Mouse (Mus musculus) frontal cortex, postnatal 25 days (tissue): ENCODE data around the gene Gsdma3.
"Not testable (repeated sequence)": the region's sequence is repeated elsewhere in the genome, so short reads cannot be mapped to it uniquely, and the experiment has no call there.

Source experiments
- DNase-seq, 2 experiments: peaks; one replicate each; pipeline ENCODE4 v3.0.0; 2022; ENCODE audit warnings: low spot score in 2 of 2

The Gsdma3 gene

DNA sequence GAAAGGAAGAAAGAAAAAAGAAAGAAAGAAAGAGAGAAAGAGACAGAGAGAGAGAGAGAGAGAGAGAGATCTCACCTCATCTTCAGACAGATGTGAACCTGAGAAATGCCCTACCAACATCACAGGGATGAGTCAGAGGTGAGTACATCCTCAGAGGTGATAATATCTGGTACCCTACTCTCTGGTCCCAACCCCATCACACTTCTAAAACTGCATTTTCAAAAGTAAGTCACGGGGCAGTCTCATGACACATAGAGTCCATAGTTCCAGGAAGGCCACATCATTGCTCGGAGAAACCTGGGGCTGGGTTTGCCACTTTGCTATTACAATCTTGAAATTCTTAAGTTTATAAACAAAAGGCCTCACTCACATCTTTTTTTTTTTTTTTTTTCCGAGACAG, 30.2 kb upstream of the Gsdma3 start:
- DNase-seq, result no peak

DNA sequence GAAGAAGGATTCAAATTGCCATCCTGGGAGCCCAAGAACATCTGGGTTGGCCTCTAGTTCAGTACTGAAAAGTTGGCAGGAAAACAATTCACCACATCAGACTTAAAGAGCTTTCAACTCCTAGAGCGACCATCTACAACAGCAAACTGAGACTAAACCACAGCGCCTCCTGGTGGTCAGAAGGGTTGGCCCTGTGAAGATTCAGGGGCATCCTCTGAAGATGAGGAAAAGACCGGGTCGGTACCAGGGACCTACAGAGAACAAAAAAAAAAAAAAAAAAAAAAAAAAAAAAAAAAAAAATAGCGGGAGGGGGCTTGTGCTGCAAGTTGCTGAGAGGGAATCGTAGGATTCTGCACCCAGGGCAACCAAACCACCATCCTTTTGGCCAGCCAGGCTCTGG, 28.8 kb upstream of the Gsdma3 start:
- DNase-seq, result no peak

DNA sequence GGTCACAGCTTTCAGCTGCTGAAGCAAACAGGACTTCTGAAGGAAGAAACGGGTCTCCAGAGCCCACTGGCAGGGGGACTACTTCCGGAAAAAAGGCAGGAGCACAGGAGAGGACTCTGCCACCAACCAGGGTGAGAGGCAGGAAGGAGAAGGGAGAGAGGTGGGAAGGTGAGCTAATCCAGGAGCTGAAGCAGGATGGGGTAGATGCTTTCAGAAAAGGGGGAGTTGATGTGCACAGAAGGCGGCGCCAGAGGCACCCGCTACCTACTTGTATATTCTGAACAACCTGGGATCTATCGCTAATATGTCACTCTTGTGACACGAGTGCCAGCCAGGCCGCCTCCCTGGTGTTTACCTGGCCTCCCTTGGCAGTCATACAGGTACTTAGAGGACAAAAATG, 28.2 kb upstream of the Gsdma3 start, which contains the start of gene Lrrc3c:
Gene Lrrc3c (plus strand): TSS at position 301 of the 400 bp plus-strand sequence.
- DNase-seq, result no peak

DNA sequence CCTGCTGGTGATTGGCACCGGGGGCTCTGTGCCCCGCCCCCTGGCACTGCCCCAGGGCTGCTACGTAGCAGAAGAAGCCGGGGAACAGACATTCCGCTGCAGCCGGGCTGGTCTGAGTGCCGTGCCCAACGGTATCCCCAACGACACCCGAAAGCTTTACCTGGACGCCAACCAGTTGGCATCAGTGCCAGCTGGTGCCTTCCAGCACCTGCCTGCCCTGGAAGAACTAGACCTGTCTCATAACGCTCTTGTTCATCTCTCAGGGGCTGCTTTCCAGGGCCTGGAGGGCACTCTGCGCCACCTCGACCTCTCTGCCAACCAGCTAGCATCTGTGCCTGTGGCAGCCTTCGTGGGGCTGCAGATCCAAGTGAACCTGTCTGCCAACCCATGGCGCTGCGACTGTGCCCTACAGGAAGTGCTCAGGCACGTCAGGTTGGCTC, 27.3 kb upstream of the Gsdma3 start:
- no peak for DNase-seq

GRCm38 (mm10) chr11:98599291-98599690, 26.9 kb upstream of the Gsdma3 start:
- no peak for DNase-seq

- no peak for DNase-seq
These were observed 24.0 kb upstream of the Gsdma3 start for GRCm38 (mm10) chr11:98602090-98602690.

DNA sequence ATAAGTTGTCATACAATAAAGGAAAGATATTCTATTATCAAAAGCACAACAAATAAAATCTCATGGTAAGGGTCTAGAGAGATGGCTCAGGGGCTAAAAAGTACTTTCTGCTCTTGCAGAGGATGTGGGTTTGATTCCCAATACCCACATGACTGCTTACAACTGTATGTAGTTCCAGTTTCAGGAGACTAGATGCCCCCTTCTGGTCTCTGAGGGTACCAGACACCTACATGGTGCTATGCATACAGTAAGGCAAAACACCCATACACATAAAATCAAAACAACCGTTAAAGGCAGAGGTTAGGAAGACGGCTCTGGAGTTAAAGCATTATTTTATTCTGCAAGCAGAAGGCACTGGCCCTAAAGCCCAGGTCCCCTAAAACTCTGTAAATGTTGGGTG, 22.2 kb upstream of the Gsdma3 start:
- DNase-seq, result no peak

- DNase-seq, result not testable (repeated sequence)
These were observed 21.2 kb upstream of the Gsdma3 start for GRCm38 (mm10) chr11:98604911-98605310.

DNA sequence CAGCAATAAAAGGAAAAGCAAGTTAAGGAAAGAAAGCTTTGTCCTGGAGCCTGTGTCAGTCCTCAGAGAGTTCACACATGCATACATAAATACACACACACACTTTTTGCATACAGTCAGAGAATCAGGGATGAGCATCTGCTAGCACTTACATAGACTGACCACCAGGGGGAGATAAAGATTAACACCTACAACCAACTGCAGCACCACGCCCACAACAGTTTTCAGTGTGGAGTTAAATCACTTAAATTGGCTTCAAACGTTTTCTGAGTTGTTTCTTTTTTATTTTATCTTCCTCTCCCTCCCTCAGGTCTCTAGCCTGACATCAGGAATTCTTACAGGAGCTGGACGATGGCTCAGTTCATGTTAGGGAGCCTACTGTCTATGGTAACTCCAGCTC, 19.4 kb upstream of the Gsdma3 start:
- DNase-seq, result no peak

DNA sequence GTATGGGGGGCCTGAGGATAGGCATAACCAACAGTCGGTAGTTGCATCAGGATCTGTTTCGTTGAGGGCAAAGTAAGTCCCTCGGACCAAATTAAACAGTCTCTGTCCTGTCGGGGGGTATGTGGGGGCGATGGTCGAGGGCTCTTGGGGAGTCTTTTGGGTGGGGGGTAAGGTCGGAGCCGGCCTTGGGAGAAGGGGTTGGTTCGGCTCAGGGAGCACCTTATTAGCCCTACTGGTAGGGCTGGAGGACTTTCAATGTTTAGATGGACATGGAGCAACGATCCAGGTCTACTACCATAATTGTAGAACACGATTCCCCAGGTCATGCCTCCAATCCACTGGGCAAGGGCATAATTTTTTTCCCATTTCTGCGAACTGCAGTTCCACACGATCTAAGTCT, 5.4 kb upstream of the Gsdma3 start:
- DNase-seq, result no peak

DNA sequence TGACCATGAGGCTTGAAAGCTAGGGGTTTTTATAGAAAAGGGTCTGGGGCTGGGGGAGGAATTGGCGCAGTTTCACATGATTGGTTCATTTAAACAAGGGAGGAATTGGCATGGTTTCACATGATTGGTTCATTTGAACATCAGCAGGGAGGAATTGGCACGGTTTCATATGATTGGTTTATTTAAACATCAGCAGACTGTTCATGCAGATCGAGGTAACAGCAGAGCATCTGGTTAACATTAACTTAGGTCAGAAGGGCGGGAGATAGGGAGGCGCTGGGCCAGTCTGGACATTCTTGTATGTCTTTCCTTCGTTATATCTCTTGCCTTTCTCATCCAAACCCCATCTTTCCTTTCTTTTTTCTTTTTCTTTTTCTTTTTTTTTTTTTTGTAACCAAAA, 2.2 kb upstream of the Gsdma3 start:
- not testable (repeated sequence) for DNase-seq

DNA sequence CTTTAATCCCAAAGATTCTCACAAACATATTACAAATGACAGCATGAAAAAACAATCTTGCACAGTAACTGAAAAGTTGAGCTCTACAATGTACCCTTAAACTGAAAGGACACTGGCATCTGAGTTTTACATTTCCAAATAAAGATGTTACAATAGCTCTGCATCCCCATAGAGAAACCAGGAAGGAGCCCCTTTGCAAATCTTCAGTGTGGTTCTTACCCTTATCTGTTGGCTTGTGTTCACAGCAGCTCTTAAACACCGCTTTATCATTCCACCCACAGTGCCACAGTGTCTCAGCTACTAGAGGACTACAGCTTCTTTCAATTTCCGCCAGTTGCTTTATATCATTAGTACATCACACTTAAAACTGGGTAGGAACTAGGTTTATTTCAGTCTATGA, 1.8 kb upstream of the Gsdma3 start:
- DNase-seq, result not testable (repeated sequence)

GRCm38 (mm10) chr11:98628706-98629105, 2.5 kb downstream of the Gsdma3 start:
- DNase-seq, result no peak

DNA sequence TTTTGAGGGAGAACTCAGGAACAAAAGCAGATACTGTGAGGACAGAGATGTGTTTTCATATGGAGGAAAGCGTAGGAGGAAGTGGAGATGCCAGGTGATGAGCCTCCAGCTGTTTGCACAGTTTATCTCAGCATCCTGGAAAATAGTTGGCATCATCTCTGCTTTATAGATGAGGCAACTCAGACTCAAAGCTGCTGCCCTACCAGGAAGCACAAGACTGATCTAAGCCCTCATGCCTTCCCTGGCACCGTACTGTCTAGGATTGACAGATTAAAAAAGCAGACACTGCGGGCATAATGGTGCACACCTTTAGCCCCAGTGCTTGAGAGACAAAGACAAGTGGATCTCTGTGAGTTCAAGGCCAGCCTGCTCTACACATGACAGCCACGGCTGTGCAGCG, 4.5 kb downstream of the Gsdma3 start:
- no peak for DNase-seq

- peak in 1 of 2 experiments; percentile 9 for DNase-seq
These were observed 9.3 kb downstream of the Gsdma3 start for GRCm38 (mm10) chr11:98635312-98635970.

- no peak for DNase-seq
These were observed 11.3 kb downstream of the Gsdma3 start for GRCm38 (mm10) chr11:98637501-98637900.

DNA sequence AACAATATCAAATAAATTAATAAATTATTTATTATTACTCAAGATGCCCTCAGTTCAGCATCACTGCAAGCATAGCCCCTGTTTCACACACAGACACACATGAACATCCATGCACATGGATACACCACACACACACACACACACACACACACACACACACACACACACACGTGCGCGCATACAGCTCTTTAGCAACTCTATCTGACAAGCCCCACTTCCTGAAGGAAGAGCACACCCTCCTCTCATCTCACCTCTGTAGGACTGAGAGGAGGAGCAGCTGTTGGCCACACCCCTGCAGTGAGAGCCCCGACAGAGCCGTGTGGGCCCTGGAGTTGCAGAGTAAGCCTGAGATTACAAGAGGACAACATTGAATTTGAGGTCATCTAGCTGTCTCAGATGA, 13.9 kb downstream of the Gsdma3 start:
- no peak for DNase-seq

DNA sequence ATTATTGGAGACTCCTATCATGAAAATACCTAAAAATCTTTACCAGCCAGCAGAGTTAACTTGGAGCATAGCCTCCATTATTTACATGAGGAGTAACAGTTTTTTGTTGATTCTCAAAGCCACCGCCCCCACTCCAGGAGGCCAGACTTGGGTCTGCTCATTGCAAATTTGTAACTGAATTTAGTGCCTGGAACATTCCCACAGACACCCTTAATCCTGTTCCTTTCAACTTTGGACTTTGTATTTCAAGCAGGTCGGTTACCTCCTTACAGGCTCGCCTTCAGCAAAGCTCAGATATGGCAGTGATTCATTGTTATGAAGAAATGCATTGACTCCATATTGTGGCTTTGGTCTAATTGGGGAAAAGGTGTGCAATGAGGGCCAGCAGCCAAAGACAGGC, 18.6 kb downstream of the Gsdma3 start:
- DNase-seq, result no peak

DNA sequence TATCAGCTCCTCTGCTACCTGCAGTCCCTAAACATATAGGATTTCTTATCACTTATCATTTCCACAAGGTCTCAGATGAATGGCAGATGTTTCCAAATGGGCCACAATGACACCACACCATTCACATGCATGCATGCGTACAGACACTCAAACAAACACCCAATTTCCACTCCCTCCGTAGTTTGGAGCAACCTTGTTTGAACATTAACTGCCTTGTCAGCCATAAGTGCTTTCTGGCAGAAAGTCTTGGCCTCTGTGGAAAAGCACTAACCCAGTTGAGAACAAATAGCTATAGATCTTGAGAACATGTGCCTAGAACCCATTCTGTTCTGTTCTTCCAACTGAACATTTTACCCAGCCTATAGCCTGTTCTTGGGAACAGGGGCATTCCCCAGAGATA, 19.8 kb downstream of the Gsdma3 start:
- DNase-seq, result no peak

DNA sequence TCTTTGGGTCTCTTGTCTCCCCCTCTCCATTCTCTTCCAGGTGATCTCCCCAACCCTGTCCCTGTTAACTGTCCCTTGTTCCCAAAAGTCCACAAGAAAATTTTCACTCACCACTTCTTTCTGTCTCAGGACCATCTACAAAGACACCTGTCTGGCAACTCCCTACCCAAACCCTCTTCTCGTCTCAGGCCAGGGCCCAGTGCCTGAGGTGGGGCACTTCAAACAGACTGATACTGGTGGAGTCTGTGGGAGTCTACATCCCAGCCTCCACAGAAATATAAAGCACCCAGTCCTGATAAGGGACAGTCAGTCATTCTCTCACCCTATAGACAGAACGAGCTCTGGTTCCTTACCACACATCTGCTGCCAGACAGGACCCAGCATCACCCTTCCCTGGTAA, 20.3 kb downstream of the Gsdma3 start, which contains the start of gene Gsdma2:
Gene Gsdma2 (plus strand): TSS at position 301 of the 400 bp plus-strand sequence.
- DNase-seq, result no peak

DNA sequence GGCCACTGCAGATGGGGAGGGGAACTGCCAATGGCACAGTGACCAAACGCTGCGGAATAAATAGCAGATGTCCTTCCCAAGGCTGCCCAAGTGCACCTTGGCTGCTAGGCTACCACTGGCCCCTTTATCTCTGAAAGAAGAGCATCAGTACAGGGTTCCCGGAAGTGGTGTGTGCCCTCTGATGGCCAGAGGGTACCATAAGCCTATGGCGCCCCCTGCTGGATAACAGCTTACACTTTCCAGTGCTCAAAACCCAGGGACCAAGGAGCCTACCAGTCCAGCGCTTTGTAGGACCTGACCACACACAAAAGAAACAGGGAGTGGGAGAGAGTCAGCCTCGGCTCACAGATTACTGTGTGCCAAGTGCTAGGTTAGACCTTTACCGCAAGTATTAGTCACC, 28.9 kb downstream of the Gsdma3 start:
- not testable (repeated sequence) for DNase-seq

DNA sequence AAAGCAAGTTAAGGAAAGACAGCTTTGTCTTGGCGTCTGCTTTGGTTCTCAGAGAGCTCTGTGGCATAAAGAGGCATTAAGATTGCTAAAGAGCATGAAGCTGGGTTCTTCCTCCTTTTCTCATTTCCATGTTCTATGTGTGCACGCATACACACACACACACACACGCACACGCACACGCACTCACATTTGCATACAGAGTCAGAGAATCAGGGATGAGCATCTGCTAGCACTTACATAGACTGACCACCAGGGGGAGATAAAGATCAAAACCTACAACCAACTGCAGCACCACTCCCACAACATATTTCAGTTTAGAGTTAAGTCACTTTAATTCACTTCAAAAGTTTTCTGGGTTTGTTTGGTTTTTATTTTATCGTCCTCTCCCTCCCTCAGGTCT, 34.4 kb downstream of the Gsdma3 start:
- no peak for DNase-seq

DNA sequence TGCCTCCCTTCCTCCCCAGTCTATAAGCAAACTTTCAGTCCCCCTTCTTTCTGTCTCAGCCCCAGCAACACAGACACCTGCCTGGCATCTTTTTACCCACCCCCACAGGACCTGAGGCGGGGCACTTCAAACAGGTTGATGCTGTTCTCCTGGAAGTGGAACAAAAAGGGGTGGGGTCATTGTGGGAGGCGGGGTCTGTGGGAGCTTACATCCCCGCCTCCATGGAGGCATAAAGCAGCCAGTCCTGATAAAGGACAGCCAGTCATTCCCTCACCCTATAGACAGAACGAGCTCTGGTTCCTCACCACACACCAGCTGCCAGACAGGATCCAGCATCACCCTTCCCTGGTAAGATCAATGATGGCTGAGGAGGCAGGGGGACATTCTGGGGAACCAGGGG, 37.9 kb downstream of the Gsdma3 start, which contains the start of gene Gsdma:
Gene Gsdma (plus strand): TSS at position 261 of the 400 bp plus-strand sequence.
- DNase-seq, result no peak
